Mouse (Mus musculus) limb, embryonic 15.5 days (tissue): ENCODE results near the gene Ak8. TPM values are rescaled to one million over a fixed set of nuclear protein-coding genes. Genes with fewer than 3 reads are reported as not detected.
A peak's percentile ranks its signal among the peaks of the same experiment; 100 is the strongest.

Experiments used
- ATAC-seq: fragments of 200-750 bp; cut with Nextera tagmentation; 2 replicates; pipeline ENCODE4 v1.8.0; 2017; ENCODE audit warnings: low read depth, moderate TSS enrichment; ENCODE audit not compliant: insufficient number of reproducible peaks, low FRiP score, low TSS enrichment
- H3K27ac ChIP-seq: fragments of 300-500 bp; sonication (generic); 2 replicates; pipeline ENCODE4 v1.5.1; 2015; ENCODE audit warnings: moderate library complexity, mild to moderate bottlenecking, inconsistent platforms
- H3K27me3 ChIP-seq: fragments of 300-500 bp; sonication (generic); 2 replicates; pipeline ENCODE4 v1.6.1; 2015; ENCODE audit warnings: inconsistent platforms
- H3K36me3 ChIP-seq: fragments of 300-500 bp; sonication (generic); 2 replicates; pipeline ENCODE4 v1.6.1; 2015; ENCODE audit warnings: inconsistent platforms
- H3K4me1 ChIP-seq: fragments of 300-500 bp; sonication (generic); 2 replicates; pipeline ENCODE4 v1.6.1; 2015; ENCODE audit warnings: inconsistent platforms
- H3K4me2 ChIP-seq: fragments of 300-500 bp; sonication (generic); 2 replicates; pipeline ENCODE4 v1.6.1; 2015; ENCODE audit warnings: mild to moderate bottlenecking, inconsistent platforms
- H3K4me3 ChIP-seq: fragments of 300-500 bp; sonication (generic); 2 replicates; pipeline ENCODE4 v1.5.1; 2015; ENCODE audit warnings: mild to moderate bottlenecking, inconsistent platforms
- H3K9ac ChIP-seq: fragments of 300-500 bp; sonication (generic); 2 replicates; pipeline ENCODE4 v1.6.1; 2015; ENCODE audit warnings: inconsistent platforms
- H3K9me3 ChIP-seq: fragments of 300-500 bp; sonication (generic); 2 replicates; pipeline ENCODE4 v1.6.1; 2016; ENCODE audit warnings: inconsistent platforms
- WGBS: fragments of 180-500 bp; shearing (Covaris S2); methylation state at CpG from one replicate; pipeline ENCODE4 v1.1.7; 2015; 5-methylcytosine and 5-hydroxymethylcytosine counted together
- polyA plus RNA-seq: library from polyadenylated mRNA; unstranded; fragments of >200 nt; fragmentation: Nextera tagmentation; extraction: Ambion mirVana; gene quantifications from 2 replicates; pipeline ENCODE4 v1.2.1, GENCODE M21; 2015

Ak8 gene
- polyA plus RNA-seq, 1 experiment from 2014 or later = 0.58 TPM

- WGBS = 41% methylated on average over 3 of the region's 3 CpGs
- Histone ChIP-seq H3K27me3 (no peaks in the 10 kb centered on the region), H3K9me3 (no peaks in the 10 kb centered on the region), H3K4me2 (no peak overlapping the region), H3K27ac (no peak overlapping the region), H3K4me3 (no peak overlapping the region), H3K36me3 (peaks cover 45% of the 10 kb centered on the region), H3K9ac (no peak overlapping the region), H3K4me1 (no peaks in the 10 kb centered on the region)
- ATAC-seq = no peak
Measured at GRCm38 (mm10) chr2:28688431-28688830, 11.5 kb upstream of the Ak8 start.

GRCm38 (mm10) chr2:28692692-28693091 lies 7.3 kb upstream of the Ak8 start:
- Histone ChIP-seq H3K4me3 (no peak overlapping the region), H3K4me2 (no peak overlapping the region), H3K9ac (no peak overlapping the region), H3K4me1 (no peaks in the 10 kb centered on the region), H3K36me3 (peaks cover 6% of the 10 kb centered on the region), H3K27ac (no peak overlapping the region), H3K27me3 (no peaks in the 10 kb centered on the region), H3K9me3 (no peaks in the 10 kb centered on the region)
- 72% methylated on average over 9 of the region's 9 CpGs for WGBS
- no peak for ATAC-seq

- no peak overlapping the region for H3K27ac ChIP-seq
- H3K9me3 ChIP-seq = no peaks in the 10 kb centered on the region
- no peak for ATAC-seq
- no peaks in the 10 kb centered on the region for H3K36me3 ChIP-seq
- peaks cover 21% of the 10 kb centered on the region for H3K4me1 ChIP-seq
- H3K27me3 ChIP-seq = no peaks in the 10 kb centered on the region
- no peak overlapping the region for H3K4me2 ChIP-seq
- no peak overlapping the region for H3K4me3 ChIP-seq
- H3K9ac ChIP-seq = no peak overlapping the region
- WGBS = 64% methylated on average over 5 of the region's 5 CpGs
Measured at GRCm38 (mm10) chr2:28698566-28698965, 1.4 kb upstream of the Ak8 start.

GRCm38 (mm10) chr2:28701646-28702262 lies 1.8 kb downstream of the Ak8 start:
- Histone ChIP-seq H3K9me3 (no peaks in the 10 kb centered on the region), H3K27ac (no peak overlapping the region), H3K4me3 (no peak overlapping the region), H3K9ac (no peak overlapping the region), H3K27me3 (no peaks in the 10 kb centered on the region), H3K36me3 (no peaks in the 10 kb centered on the region), H3K4me1 (peaks cover 26% of the 10 kb centered on the region), H3K4me2 (no peak overlapping the region)
- 67% methylated on average over 8 of the region's 8 CpGs for WGBS
- ATAC-seq = no peak

GRCm38 (mm10) chr2:28706106-28706636 lies 6.2 kb downstream of the Ak8 start:
- Histone ChIP-seq H3K4me1 (peaks cover 5% of the 10 kb centered on the region; the same call in 1 of the 2 replicates), H3K4me2 (no peak overlapping the region)
- WGBS = 20% methylated on average over 8 of the region's 8 CpGs

GRCm38 (mm10) chr2:28706787-28707186 lies 6.8 kb downstream of the Ak8 start:
- Histone ChIP-seq H3K9ac (no peak overlapping the region), H3K4me3 (no peak overlapping the region), H3K27ac (no peak overlapping the region), H3K9me3 (no peaks in the 10 kb centered on the region), H3K27me3 (no peaks in the 10 kb centered on the region), H3K4me2 (no peak overlapping the region), H3K4me1 (peaks cover 5% of the 10 kb centered on the region; the same call in 1 of the 2 replicates), H3K36me3 (no peaks in the 10 kb centered on the region)
- ATAC-seq = no peak
- 25% methylated on average over 6 of the region's 6 CpGs for WGBS

More at GRCm38 (mm10) chr2:28706106-28706636, 6.2 kb downstream of the Ak8 start:
- no peaks in the 10 kb centered on the region for H3K36me3 ChIP-seq
- no peak overlapping the region for H3K9ac ChIP-seq
- ATAC-seq = no peak
- H3K27ac ChIP-seq = no peak overlapping the region
- H3K4me3 ChIP-seq = no peak overlapping the region
- no peaks in the 10 kb centered on the region for H3K27me3 ChIP-seq
- no peaks in the 10 kb centered on the region for H3K9me3 ChIP-seq

- no peak for ATAC-seq
- 72% methylated on average over 8 of the region's 8 CpGs for WGBS
- H3K9ac ChIP-seq = no peak overlapping the region
- peaks cover 8% of the 10 kb centered on the region; the same call in 1 of the 2 replicates for H3K4me1 ChIP-seq
- H3K27me3 ChIP-seq = no peaks in the 10 kb centered on the region
- no peaks in the 10 kb centered on the region for H3K9me3 ChIP-seq
- no peaks in the 10 kb centered on the region for H3K36me3 ChIP-seq
- H3K27ac ChIP-seq = no peak overlapping the region
- H3K4me3 ChIP-seq = no peak overlapping the region
- H3K4me2 ChIP-seq = no peak overlapping the region
Measured at GRCm38 (mm10) chr2:28713036-28713435, 13.1 kb downstream of the Ak8 start.

- Histone ChIP-seq H3K27ac (no peak overlapping the region), H3K4me3 (no peak overlapping the region), H3K4me2 (no peak overlapping the region), H3K9ac (no peak overlapping the region), H3K27me3 (no peaks in the 10 kb centered on the region), H3K36me3 (no peaks in the 10 kb centered on the region), H3K9me3 (no peaks in the 10 kb centered on the region), H3K4me1 (peaks cover 2% of the 10 kb centered on the region)
- ATAC-seq = no peak
- 91% methylated on average over 8 of the region's 8 CpGs for WGBS
Measured at GRCm38 (mm10) chr2:28722419-28722818, 22.5 kb downstream of the Ak8 start.

GRCm38 (mm10) chr2:28723912-28724311 lies 23.9 kb downstream of the Ak8 start:
- Histone ChIP-seq H3K4me2 (no peak overlapping the region), H3K27me3 (no peaks in the 10 kb centered on the region; the same call in 1 of the 2 replicates), H3K36me3 (no peaks in the 10 kb centered on the region), H3K9ac (no peak overlapping the region), H3K9me3 (no peaks in the 10 kb centered on the region), H3K4me3 (no peak overlapping the region), H3K4me1 (peaks cover 14% of the 10 kb centered on the region), H3K27ac (no peak overlapping the region)
- no peak for ATAC-seq
- 44% methylated on average over 9 of the region's 9 CpGs for WGBS

- no peak overlapping the region for H3K4me2 ChIP-seq
- ATAC-seq = no peak
- no peak overlapping the region for H3K9ac ChIP-seq
- no peak overlapping the region for H3K4me3 ChIP-seq
- H3K36me3 ChIP-seq = no peaks in the 10 kb centered on the region
- H3K27ac ChIP-seq = 0 out of 2 replicates have a peak overlapping the region, but pooled peaks have one; percentile 24
- WGBS = 26% methylated on average over 16 of the region's 16 CpGs
- no peaks in the 10 kb centered on the region for H3K9me3 ChIP-seq
- H3K4me1 ChIP-seq = peaks cover 14% of the 10 kb centered on the region
- H3K27me3 ChIP-seq = no peaks in the 10 kb centered on the region; the same call in 1 of the 2 replicates
Measured at GRCm38 (mm10) chr2:28727786-28728404, 27.9 kb downstream of the Ak8 start.

GRCm38 (mm10) chr2:28730676-28731075 lies 30.7 kb downstream of the Ak8 start:
- no peak overlapping the region for H3K27ac ChIP-seq

GRCm38 (mm10) chr2:28737112-28737511 lies 37.1 kb downstream of the Ak8 start:
- 0 out of 2 replicates have a peak, but pooled peaks cover 5% of the 10 kb centered on the region for H3K27me3 ChIP-seq
- no peak for ATAC-seq
- no peaks in the 10 kb centered on the region for H3K36me3 ChIP-seq
- no peak overlapping the region for H3K4me3 ChIP-seq
- H3K9me3 ChIP-seq = no peaks in the 10 kb centered on the region
- H3K4me1 ChIP-seq = 0 out of 2 replicates have a peak, but pooled peaks cover 3% of the 10 kb centered on the region
- WGBS = 82% methylated on average over 5 of the region's 5 CpGs
- no peak overlapping the region for H3K4me2 ChIP-seq
- no peak overlapping the region for H3K27ac ChIP-seq
- H3K9ac ChIP-seq = no peak overlapping the region

More at GRCm38 (mm10) chr2:28730676-28731075, 30.7 kb downstream of the Ak8 start:
- H3K9ac ChIP-seq = no peak overlapping the region
- H3K4me2 ChIP-seq = no peak overlapping the region
- peaks cover 16% of the 10 kb centered on the region for H3K4me1 ChIP-seq
- H3K9me3 ChIP-seq = no peaks in the 10 kb centered on the region
- H3K36me3 ChIP-seq = no peaks in the 10 kb centered on the region
- no peak for ATAC-seq
- H3K4me3 ChIP-seq = no peak overlapping the region
- no peaks in the 10 kb centered on the region; the same call in 1 of the 2 replicates for H3K27me3 ChIP-seq
